Mouse (Mus musculus): ENCODE measurements around the gene St6galnac3. TPM values are rescaled to one million over a fixed set of nuclear protein-coding genes. Genes with fewer than 3 reads are reported as not detected.

The St6galnac3 gene
- polyA plus RNA-seq, 1 experiment from 2014 or later = 8.5 TPM

DNA sequence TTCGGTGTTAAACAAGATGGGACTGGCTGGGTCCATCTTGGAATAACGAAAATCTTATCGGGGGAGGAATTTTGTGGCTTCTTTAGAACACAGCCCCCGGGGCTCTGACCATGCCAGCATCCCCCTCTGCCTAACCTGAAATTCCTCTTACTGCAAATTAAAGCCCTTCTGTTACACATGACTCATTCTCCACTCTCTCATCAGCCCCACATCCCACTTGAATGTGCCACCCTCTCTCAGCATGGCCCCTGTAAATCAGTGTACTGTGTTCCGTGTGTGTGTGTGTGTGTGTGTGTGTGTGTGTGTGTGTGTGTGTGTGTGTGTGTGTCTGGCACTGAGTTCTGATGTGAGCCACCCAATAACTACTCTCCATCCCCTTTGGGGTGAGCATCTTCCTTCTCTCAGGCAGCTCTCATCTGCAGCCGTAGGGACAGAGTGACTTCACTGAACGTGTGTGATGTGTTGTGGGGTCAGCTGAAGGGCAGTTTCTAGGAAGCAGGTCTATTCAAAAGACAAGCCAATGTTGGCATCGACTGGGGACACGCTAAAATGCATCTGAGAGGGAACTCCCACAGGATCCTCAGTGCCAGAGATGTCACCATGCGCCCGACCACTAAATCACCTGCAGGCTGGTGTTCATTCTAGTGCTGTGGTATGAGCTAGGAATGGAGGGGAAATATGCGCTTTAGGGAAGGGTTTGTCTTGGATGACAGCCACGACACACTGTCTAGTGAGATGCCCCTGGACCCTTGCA, 11.0 kb upstream of the St6galnac3 start:
- WGBS = 77% methylated on average over 13 of the region's 13 CpGs

DNA sequence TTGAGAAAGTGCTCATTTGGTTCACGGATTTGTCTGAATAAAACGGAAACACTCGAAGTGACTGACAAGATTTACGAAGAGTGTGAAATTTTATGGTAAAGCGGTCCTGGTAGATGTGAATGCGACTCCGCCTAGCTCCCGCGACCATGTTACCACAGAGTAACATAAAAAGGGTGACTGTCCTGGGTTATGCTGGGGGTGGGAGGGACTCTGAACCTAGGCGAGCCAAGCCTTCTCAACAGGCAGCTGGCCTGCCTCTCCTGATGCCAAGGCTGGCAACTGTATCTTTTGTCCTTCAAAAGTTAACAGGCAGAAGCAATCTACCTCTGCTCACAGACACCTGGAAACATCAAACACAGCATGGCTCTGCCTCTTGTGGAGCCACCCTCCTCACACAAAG, 9.8 kb upstream of the St6galnac3 start:
- no peaks in the 10 kb centered on the region for H3K27me3 ChIP-seq (replicated peaks; ENCODE audit: control insufficient read depth, insufficient read depth, low read length)
- WGBS = 68% methylated on average over 10 of the region's 10 CpGs
- ATAC-seq = no peak
- no peak for TF ChIP-seq CTCF (IDR thresholded peaks at IDR 0.05; ENCODE audit: low read depth)
- H3K9ac ChIP-seq (ENCODE audit: low read depth, low read length) = no peak overlapping the region
- H3K4me2 ChIP-seq (replicated peaks; ENCODE audit: low read depth) = no peak overlapping the region
- no peak overlapping the region for H3K27ac ChIP-seq (ENCODE audit: low read depth, low read length)
- H3K36me3 ChIP-seq (ENCODE audit: control insufficient read depth, insufficient read depth) = no peaks in the 10 kb centered on the region
- H3K4me1 ChIP-seq (replicated peaks; ENCODE audit: control insufficient read depth, insufficient read depth, low read length) = no peaks in the 10 kb centered on the region
- H3K4me3 ChIP-seq (ENCODE audit: low read depth, low read length) = no peak overlapping the region
- no peaks in the 10 kb centered on the region for H3K9me3 ChIP-seq (ENCODE audit: control insufficient read depth)

More for the DNA sequence above, 11.0 kb upstream of the St6galnac3 start:
- no peaks in the 10 kb centered on the region for H3K9me3 ChIP-seq (ENCODE audit: control insufficient read depth)
- H3K27me3 ChIP-seq (replicated peaks; ENCODE audit: control insufficient read depth, insufficient read depth, low read length) = no peaks in the 10 kb centered on the region
- H3K4me2 ChIP-seq (replicated peaks; ENCODE audit: low read depth) = no peak overlapping the region
- H3K4me1 ChIP-seq (replicated peaks; ENCODE audit: control insufficient read depth, insufficient read depth, low read length) = no peaks in the 10 kb centered on the region
- H3K4me3 ChIP-seq (ENCODE audit: low read depth, low read length) = no peak overlapping the region
- no peak for TF ChIP-seq CTCF (IDR thresholded peaks at IDR 0.05; ENCODE audit: low read depth)
- no peak for ATAC-seq
- H3K27ac ChIP-seq (ENCODE audit: low read depth, low read length) = no peak overlapping the region
- no peaks in the 10 kb centered on the region for H3K36me3 ChIP-seq (ENCODE audit: control insufficient read depth, insufficient read depth)
- H3K9ac ChIP-seq (ENCODE audit: low read depth, low read length) = no peak overlapping the region

DNA sequence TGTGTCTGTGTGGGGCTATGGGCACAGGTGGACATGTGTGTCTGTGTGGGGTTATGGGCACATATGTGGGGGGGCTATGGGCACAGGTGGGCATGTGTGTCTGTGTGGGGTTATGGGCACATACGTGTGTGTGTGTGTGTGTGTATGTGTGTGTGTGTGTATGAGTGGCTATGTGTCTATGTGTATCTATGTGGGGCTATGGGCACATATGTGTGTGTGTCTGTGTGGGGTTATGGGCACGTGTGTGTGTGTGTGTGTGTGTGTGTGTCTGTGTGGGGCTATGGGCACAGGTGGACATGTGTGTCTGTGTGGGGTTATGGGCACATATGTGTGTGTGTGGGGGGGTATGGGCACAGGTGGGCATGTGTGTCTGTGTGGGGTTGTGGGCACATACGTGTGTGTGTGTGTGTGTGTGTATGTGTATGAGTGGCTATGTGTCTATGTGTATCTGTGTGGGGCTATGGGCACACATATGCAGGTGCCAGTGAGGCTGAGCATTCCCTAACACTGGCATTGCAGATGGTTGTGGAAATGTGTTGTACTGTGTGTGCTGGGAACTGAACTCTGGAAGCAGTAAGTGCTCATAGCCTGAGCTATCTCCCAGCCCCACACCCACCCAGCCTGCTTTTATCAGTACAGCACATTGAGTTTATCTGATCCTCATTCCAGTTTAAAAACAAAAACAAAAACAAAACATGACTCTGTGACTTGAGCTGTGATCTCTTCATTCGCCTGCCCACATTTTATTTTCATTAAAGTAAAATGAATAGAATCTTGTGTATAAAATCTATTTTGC, 8.6 kb upstream of the St6galnac3 start:
- H3K36me3 ChIP-seq (ENCODE audit: control insufficient read depth, insufficient read depth) = no peaks in the 10 kb centered on the region
- no peaks in the 10 kb centered on the region for H3K27me3 ChIP-seq (replicated peaks; ENCODE audit: control insufficient read depth, insufficient read depth, low read length)
- no peaks in the 10 kb centered on the region for H3K4me1 ChIP-seq (replicated peaks; ENCODE audit: control insufficient read depth, insufficient read depth, low read length)
- TF ChIP-seq CTCF (IDR thresholded peaks at IDR 0.05; ENCODE audit: low read depth) = no peak
- 88% methylated on average over 4 of the region's 4 CpGs for WGBS
- no peak overlapping the region for H3K9ac ChIP-seq (ENCODE audit: low read depth, low read length)
- H3K9me3 ChIP-seq (ENCODE audit: control insufficient read depth) = no peaks in the 10 kb centered on the region
- H3K27ac ChIP-seq (ENCODE audit: low read depth, low read length) = no peak overlapping the region
- no peak overlapping the region for H3K4me3 ChIP-seq (ENCODE audit: low read depth, low read length)
- no peak overlapping the region for H3K4me2 ChIP-seq (replicated peaks; ENCODE audit: low read depth)
- ATAC-seq = no peak

DNA sequence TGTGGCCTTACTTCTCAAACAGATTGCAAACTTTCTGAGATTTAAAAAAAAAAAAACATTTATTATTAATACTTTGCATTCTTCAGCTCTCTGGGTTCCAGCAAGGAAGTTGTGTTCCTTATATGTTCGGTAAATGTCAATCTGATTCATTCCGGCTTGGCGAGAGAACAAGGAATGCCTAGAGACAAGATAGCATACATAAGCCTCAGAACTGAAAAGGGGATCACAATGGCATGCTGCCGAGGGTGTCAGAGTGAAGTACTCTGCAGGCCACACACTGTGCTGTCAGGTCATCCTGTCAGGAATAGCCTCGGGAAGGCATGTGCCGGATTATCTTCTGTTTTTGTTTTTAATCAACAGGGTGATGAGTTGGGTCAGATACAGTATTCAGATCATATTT, 7.8 kb upstream of the St6galnac3 start:
- Histone ChIP-seq H3K4me2 (replicated peaks; ENCODE audit: low read depth) (no peak overlapping the region), H3K4me1 (replicated peaks; ENCODE audit: control insufficient read depth, insufficient read depth, low read length) (no peaks in the 10 kb centered on the region), H3K9me3 (ENCODE audit: control insufficient read depth) (no peaks in the 10 kb centered on the region), H3K36me3 (ENCODE audit: control insufficient read depth, insufficient read depth) (no peaks in the 10 kb centered on the region), H3K4me3 (ENCODE audit: low read depth, low read length) (no peak overlapping the region), H3K27me3 (replicated peaks; ENCODE audit: control insufficient read depth, insufficient read depth, low read length) (no peaks in the 10 kb centered on the region), H3K9ac (ENCODE audit: low read depth, low read length) (no peak overlapping the region), H3K27ac (ENCODE audit: low read depth, low read length) (no peak overlapping the region)
- no peak for TF ChIP-seq CTCF (IDR thresholded peaks at IDR 0.05; ENCODE audit: low read depth)
- WGBS = 46% methylated on average over 6 of the region's 6 CpGs
- ATAC-seq = no peak

DNA sequence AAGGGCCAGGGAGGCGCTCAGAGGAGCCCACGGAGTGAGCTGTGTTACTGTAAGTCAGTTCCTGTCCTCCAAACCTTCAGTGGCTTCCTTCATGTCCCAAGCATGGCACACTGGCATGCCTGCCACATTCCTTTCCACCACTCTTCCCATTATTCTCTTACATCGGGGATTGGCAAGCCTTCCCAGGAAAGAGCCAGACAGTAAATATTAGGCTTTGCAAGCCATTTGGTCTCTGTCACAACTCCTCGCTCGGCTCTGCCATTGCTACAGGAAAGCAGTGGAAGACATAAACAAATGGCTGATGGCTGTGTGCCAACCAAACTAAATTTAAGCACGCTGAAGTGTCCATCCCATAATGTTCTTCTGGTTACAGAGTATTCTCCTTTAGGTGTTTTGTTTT, 7.1 kb upstream of the St6galnac3 start:
- no peak for TF ChIP-seq CTCF (IDR thresholded peaks at IDR 0.05; ENCODE audit: low read depth)
- WGBS = 48% methylated on average over 6 of the region's 6 CpGs
- Histone ChIP-seq H3K27me3 (replicated peaks; ENCODE audit: control insufficient read depth, insufficient read depth, low read length) (no peaks in the 10 kb centered on the region), H3K9me3 (ENCODE audit: control insufficient read depth) (no peaks in the 10 kb centered on the region), H3K36me3 (ENCODE audit: control insufficient read depth, insufficient read depth) (no peaks in the 10 kb centered on the region), H3K4me2 (replicated peaks; ENCODE audit: low read depth) (no peak overlapping the region), H3K27ac (ENCODE audit: low read depth, low read length) (no peak overlapping the region), H3K4me1 (replicated peaks; ENCODE audit: control insufficient read depth, insufficient read depth, low read length) (no peaks in the 10 kb centered on the region), H3K4me3 (ENCODE audit: low read depth, low read length) (no peak overlapping the region), H3K9ac (ENCODE audit: low read depth, low read length) (no peak overlapping the region)
- ATAC-seq = no peak

DNA sequence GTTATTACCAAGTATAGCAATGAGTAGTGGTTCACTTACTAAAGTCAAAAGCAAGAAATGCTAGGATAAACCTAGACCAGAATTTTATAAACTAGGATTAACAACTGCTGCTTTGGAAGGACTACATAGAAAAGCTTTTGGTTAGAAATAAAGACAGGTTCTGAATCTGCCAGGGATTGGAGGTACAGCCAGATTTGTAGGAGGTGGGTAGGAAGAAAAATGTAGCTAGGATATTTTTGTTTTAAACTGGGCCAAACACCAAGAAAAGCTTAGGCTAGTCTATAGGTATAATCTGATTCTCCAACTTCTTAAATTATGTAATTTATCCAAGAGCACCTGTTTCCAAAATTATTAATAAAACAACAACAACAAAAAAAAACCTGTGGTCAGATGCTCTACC, 3.6 kb upstream of the St6galnac3 start:
- TF ChIP-seq CTCF (IDR thresholded peaks at IDR 0.05; ENCODE audit: low read depth) = no peak
- H3K9me3 ChIP-seq (ENCODE audit: control insufficient read depth) = no peaks in the 10 kb centered on the region
- no peak overlapping the region for H3K4me3 ChIP-seq (ENCODE audit: low read depth, low read length)
- H3K4me2 ChIP-seq (replicated peaks; ENCODE audit: low read depth) = no peak overlapping the region
- H3K36me3 ChIP-seq (ENCODE audit: control insufficient read depth, insufficient read depth) = no peaks in the 10 kb centered on the region
- H3K27me3 ChIP-seq (replicated peaks; ENCODE audit: control insufficient read depth, insufficient read depth, low read length) = peaks cover 6% of the 10 kb centered on the region
- no peaks in the 10 kb centered on the region for H3K4me1 ChIP-seq (replicated peaks; ENCODE audit: control insufficient read depth, insufficient read depth, low read length)
- ATAC-seq = no peak
- no peak overlapping the region for H3K27ac ChIP-seq (ENCODE audit: low read depth, low read length)
- H3K9ac ChIP-seq (ENCODE audit: low read depth, low read length) = no peak overlapping the region

All from intestine, postnatal 0 days (tissue).